Mouse (Mus musculus) bone marrow macrophage, adult 2 months (primary cell): ENCODE results near the gene Eif2ak4.

Experiments
- CTCF ChIP-seq: IDR thresholded peaks from 2 replicates; pipeline ENCODE4 v1.5.1; 2012; ENCODE audit warnings: low read depth, mild to moderate bottlenecking, low read length, moderate library complexity
- POLR2A ChIP-seq: IDR thresholded peaks from 2 replicates; pipeline ENCODE4 v1.6.1; 2012; ENCODE audit warnings: mild to moderate bottlenecking, low read depth, low read length, borderline replicate concordance

- TF ChIP-seq CTCF (no peak), POLR2A (no peak)
These were observed 73.2 kb downstream of the Eif2ak4 start for GRCm38 (mm10) chr2:118461480-118462165.
